Mouse (Mus musculus) ES-E14 (cell line): ENCODE results near the gene Hist1h2ba. TPM values are rescaled to one million over a fixed set of nuclear protein-coding genes. Genes with fewer than 3 reads are reported as not detected.

Experiments
- DNase-seq: peaks from one replicate; pipeline ENCODE4 v3.0.0-alpha.2; 2013; ENCODE audit warnings: low read depth, low spot score
- H3K27ac ChIP-seq: 2 replicates; pipeline ENCODE4 v1.5.1; 2012; ENCODE audit warnings: low read depth, mild to moderate bottlenecking, low read length, moderate library complexity, mixed read lengths; ENCODE audit not compliant: poor library complexity, insufficient read depth, severe bottlenecking
- H3K36me3 ChIP-seq: 2 replicates; pipeline ENCODE4 v1.6.1; 2012; ENCODE audit warnings: mild to moderate bottlenecking, low read length, moderate library complexity, mixed read lengths; ENCODE audit not compliant: control insufficient read depth, poor library complexity, insufficient read depth, severe bottlenecking
- H3K4me1 ChIP-seq, 2 experiments: fragments of 150-350 bp in 1 of 2; sonication (generic) in 1 of 2; 2 replicates each; pipeline ENCODE4 v1.6.1; 2012; ENCODE audit warnings: low read length in 2 of 2, mild to moderate bottlenecking in 1 of 2, mixed read lengths in 1 of 2; ENCODE audit not compliant: control insufficient read depth in 2 of 2, insufficient read depth in 2 of 2, poor library complexity in 1 of 2
- H3K4me3 ChIP-seq, 2 experiments: fragments of 150-350 bp in 1 of 2; sonication (generic) in 1 of 2; 2 replicates each; pipeline ENCODE4 v1.5.1; 2012; ENCODE audit warnings: low read length in 2 of 2, low read depth in 1 of 2, mild to moderate bottlenecking in 1 of 2, mixed read lengths in 1 of 2; ENCODE audit not compliant: insufficient read depth in 1 of 2, poor library complexity in 1 of 2, severe bottlenecking in 1 of 2
- H3K9ac ChIP-seq: 2 replicates; pipeline ENCODE4 v1.6.1; 2012; ENCODE audit warnings: low read depth, mild to moderate bottlenecking, low read length, mixed read lengths; ENCODE audit not compliant: poor library complexity, insufficient read depth, severe bottlenecking
- H3K9me3 ChIP-seq: fragments of 150-350 bp; sonication (generic); 2 replicates; pipeline ENCODE4 v1.6.1; 2012; ENCODE audit warnings: low read depth, mild to moderate bottlenecking, low read length; ENCODE audit not compliant: control insufficient read depth, insufficient read depth
- CHD2 ChIP-seq: IDR thresholded peaks from 2 replicates; pipeline ENCODE4 v1.6.1; 2014; ENCODE audit warnings: mild to moderate bottlenecking, low read depth, low read length, inconsistent platforms
- HCFC1 ChIP-seq: IDR thresholded peaks from 2 replicates; pipeline ENCODE4 v1.6.1; 2012; ENCODE audit warnings: low read length, inconsistent platforms, borderline replicate concordance; ENCODE audit not compliant: insufficient read depth
- MAFK ChIP-seq: IDR thresholded peaks from 2 replicates; pipeline ENCODE4 v1.6.1; 2014; ENCODE audit warnings: mild to moderate bottlenecking, low read depth, low read length, inconsistent platforms; ENCODE audit not compliant: insufficient read depth
- ZC3H11A ChIP-seq: IDR thresholded peaks from 2 replicates; pipeline ENCODE4 v1.6.1; 2012; ENCODE audit warnings: low read depth, mild to moderate bottlenecking, inconsistent platforms, low read length, borderline replicate concordance
- ZNF384 ChIP-seq: IDR thresholded peaks from 2 replicates; pipeline ENCODE4 v1.6.1; 2012; ENCODE audit warnings: low read depth, low read length, inconsistent platforms
- in situ Hi-C, 2 experiments: fragments of 600-800 bp; cut with MboI; formaldehyde crosslinking; loops; one replicate each; pipeline ENCODE4 v1.15.1; 2025; ENCODE audit warnings: low sequenced_read_pairs in 2 of 2, inconsistent platforms in 1 of 2; ENCODE audit not compliant: unreplicated experiment in 2 of 2
- total RNA-seq: library from RNA; depleted of rRNA; stranded (reverse); fragments of 300-350 nt; gene quantifications from 2 replicates; pipeline ENCODE4 v1.2.3, GENCODE M21; 2012

Gene Hist1h2ba
- total RNA-seq, 1 experiment = 67.4 TPM

GRCm38 (mm10) chr13:23940291-23940690 is 6.3 kb upstream of the Hist1h2ba start:
- in situ Hi-C loops = no loop called here
- Histone ChIP-seq H3K9me3 (no peaks in the 10 kb centered on the region), H3K27ac (no peak overlapping the region), H3K9ac (no peak overlapping the region), H3K4me3 (no peak overlapping the region), H3K4me1 (no peaks in the 10 kb centered on the region), H3K36me3 (no peaks in the 10 kb centered on the region)
- TF ChIP-seq ZNF384 = no peak
- TF ChIP-seq HCFC1 = no peak
- no peak for TF ChIP-seq ZC3H11A
- no peak for TF ChIP-seq CHD2
- no peak for TF ChIP-seq MAFK
- no peak for DNase-seq

- DNase-seq = no peak
- Histone ChIP-seq H3K9ac (no peak overlapping the region), H3K9me3 (no peaks in the 10 kb centered on the region), H3K4me1 (peaks cover 0 to 6% of the 10 kb centered on the region in 2 experiments; a peak in 1 of 4 replicates), H3K27ac (no peak overlapping the region), H3K36me3 (no peaks in the 10 kb centered on the region), H3K4me3 (no peak overlapping the region)
- in situ Hi-C loops = no loop called here
- TF ChIP-seq HCFC1 (no peak), ZNF384 (no peak), ZC3H11A (no peak), MAFK (no peak), CHD2 (no peak)
Observed at GRCm38 (mm10) chr13:23938699-23939098, 4.7 kb upstream of the Hist1h2ba start.

GRCm38 (mm10) chr13:23934211-23934520 is 210 bp upstream of the Hist1h2ba start, which contains the start of gene Hist1h2aa:
Gene Hist1h2aa, plus strand, starts transcription at chr13:23934462.
- Histone ChIP-seq H3K4me3 (peak within 1 kb of the TSS; percentile 3 to 47; a peak in 2 of 4 replicates), H3K9me3 (no peaks in the 10 kb centered on the region), H3K9ac (no peak within 1 kb of the TSS), H3K27ac (no peak within 1 kb of the TSS), H3K4me1 (peaks cover 0 to 6% of the 10 kb centered on the region in 2 experiments; a peak in 1 of 4 replicates), H3K36me3 (no peaks in the 10 kb centered on the region)
- in situ Hi-C loops = no loop called here
- peak; percentile 59 for DNase-seq
- TF ChIP-seq CHD2 (peak; percentile 72; the same call in 1 of the 2 replicates), HCFC1 (no peak)

- Histone ChIP-seq H3K4me3 (no peak overlapping the region), H3K9ac (no peak overlapping the region), H3K4me1 (peaks cover 0 to 6% of the 10 kb centered on the region in 2 experiments; a peak in 1 of 4 replicates), H3K9me3 (no peaks in the 10 kb centered on the region), H3K36me3 (no peaks in the 10 kb centered on the region), H3K27ac (no peak overlapping the region)
- in situ Hi-C loops = no loop called here
- DNase-seq = no peak
- no peak for TF ChIP-seq ZNF384
- TF ChIP-seq HCFC1 = no peak
- no peak for TF ChIP-seq MAFK
- TF ChIP-seq ZC3H11A = no peak
- no peak for TF ChIP-seq CHD2
Observed at GRCm38 (mm10) chr13:23930904-23931303, 3.1 kb downstream of the Hist1h2ba start.

- no peak overlapping the region for H3K27ac ChIP-seq
- DNase-seq = no peak
- no peak overlapping the region for H3K4me3 ChIP-seq
- TF ChIP-seq ZNF384 (no peak), MAFK (no peak), HCFC1 (no peak), CHD2 (no peak), ZC3H11A (no peak)
- in situ Hi-C loops = no loop called here
- peaks cover 0 to 6% of the 10 kb centered on the region in 2 experiments; a peak in 1 of 4 replicates for H3K4me1 ChIP-seq
- no peaks in the 10 kb centered on the region for H3K36me3 ChIP-seq
- H3K9ac ChIP-seq = no peak overlapping the region
- H3K9me3 ChIP-seq = no peaks in the 10 kb centered on the region
Observed at GRCm38 (mm10) chr13:23930461-23930860, 3.5 kb downstream of the Hist1h2ba start.
